Mouse (Mus musculus) layer of hippocampus, adult 9-10 months (tissue): ENCODE measurements around the gene Psapl1.

Experiments used
- DNase-seq: peaks from one replicate; pipeline ENCODE4 v3.0.0; 2022; ENCODE audit warnings: low spot score

Psapl1 gene

GRCm38 (mm10) chr5:36203916-36204315, at the start of gene Psapl1:
Psapl1 (plus strand) TSS chr5:36204021.
- no peak for DNase-seq

DNA sequence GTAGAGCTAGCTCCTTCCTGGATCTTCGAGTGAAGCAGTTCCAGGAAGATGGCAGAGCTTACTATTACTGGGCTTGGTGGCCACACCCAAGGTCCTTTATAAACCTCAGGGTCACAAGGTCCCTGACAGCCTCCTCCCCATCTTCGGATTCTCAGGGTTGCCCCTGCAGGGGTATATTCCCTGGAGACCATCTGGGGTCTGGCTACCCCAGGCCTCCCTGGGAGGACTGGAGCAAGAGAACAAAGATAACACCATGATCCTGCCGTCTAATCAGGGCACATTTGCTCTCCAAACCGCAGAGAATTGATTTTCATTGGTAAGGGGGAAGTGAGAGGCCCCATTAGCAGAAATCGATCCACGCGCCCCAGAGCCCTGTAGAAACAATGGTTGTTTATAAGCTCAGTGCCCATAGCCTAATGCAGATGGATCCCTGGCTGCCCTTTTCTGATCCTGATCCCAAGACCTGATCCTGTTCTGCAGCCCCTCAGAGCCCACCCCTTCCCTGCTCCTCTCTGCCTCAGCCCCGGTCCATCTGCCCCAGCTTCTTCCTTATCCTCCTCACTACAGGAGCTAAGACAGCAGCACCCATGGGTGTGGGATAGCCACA, 48.8 kb upstream of the Psapl1 start:
- DNase-seq, result no peak

GRCm38 (mm10) chr5:36165424-36166302, 38.2 kb upstream of the Psapl1 start:
- DNase-seq, result no peak

DNA sequence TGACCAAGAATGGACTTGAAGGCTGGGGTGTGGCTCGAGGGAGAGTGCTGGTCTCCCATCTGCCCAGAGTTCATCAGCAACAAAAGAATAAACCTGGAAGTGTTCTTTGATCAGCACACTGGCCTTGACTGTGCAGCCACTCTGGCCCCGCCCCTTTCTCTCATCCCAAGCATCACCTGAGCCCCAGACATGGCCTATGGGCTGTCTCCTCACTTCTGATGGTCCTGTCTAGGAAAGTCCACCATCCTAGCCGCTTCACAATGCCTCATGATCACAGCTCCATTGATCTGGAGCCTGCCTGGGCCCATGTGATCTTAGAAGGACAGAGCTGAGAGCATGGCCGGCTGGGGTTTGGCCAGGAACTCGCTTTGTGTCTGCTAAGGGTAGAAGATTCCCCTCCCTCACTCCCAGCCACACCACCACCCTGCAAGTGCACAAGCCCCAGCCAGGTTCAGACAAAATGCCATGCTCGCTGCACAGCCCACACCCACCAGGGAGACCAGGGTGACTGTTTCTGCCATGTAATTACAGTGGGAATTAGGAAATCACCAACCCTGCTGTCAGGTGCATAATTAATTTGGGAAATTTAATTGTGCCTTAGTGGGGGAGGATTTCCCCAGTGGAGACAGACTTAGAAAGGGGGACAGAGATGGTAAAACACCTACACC, 37.3 kb upstream of the Psapl1 start:
- no peak for DNase-seq

GRCm38 (mm10) chr5:36168963-36169650, 34.7 kb upstream of the Psapl1 start:
- no peak for DNase-seq

- no peak for DNase-seq
These were observed 29.2 kb upstream of the Psapl1 start for GRCm38 (mm10) chr5:36174569-36175115.

- no peak for DNase-seq
These were observed 27.4 kb upstream of the Psapl1 start for GRCm38 (mm10) chr5:36176409-36176808.

DNA sequence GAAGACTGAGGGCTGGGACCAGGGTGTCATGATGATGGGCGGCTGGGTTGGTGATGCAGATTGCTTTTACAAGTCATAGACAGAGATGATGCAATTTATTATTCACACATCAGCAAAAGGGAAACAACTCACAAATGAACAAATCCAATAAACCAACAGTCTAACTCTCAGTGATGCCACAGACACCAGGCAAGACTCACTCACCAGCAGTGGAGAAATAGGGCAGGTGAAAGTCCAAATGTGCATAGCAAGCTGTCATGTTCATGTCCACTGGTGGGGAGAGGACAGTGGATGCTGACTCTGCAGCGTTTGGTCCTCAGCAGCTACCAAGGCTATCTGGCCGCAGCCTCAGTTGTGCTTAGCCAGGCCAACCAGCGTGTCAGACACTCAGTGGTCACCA, 26.9 kb upstream of the Psapl1 start:
- DNase-seq, result no peak

GRCm38 (mm10) chr5:36178215-36178614, 25.6 kb upstream of the Psapl1 start:
- DNase-seq, result no peak

- DNase-seq, result no peak
These were observed 25.0 kb upstream of the Psapl1 start for GRCm38 (mm10) chr5:36178785-36179184.

DNA sequence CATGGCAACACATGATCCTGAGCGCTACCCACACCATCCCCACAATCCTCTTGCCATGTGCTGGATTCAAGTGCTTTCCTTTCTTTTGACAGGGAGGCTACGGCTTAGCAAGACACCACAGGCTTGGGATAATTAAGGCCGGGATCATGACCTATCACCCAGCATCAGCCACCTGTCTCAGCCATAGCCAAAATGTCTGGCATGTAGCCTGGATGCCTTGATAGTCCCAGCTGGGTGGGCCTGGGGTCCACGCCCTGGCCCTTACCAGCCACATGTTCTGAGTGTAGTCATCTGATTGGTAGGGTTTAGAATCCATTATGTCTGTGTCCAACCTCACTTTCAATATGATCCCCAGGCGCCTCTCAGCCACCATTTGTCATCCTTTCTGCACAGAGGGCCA, 24.1 kb upstream of the Psapl1 start:
- no peak for DNase-seq

GRCm38 (mm10) chr5:36182326-36182725, 21.5 kb upstream of the Psapl1 start:
- no peak for DNase-seq

- DNase-seq, result no peak
These were observed 17.3 kb upstream of the Psapl1 start for GRCm38 (mm10) chr5:36186294-36187053.

DNA sequence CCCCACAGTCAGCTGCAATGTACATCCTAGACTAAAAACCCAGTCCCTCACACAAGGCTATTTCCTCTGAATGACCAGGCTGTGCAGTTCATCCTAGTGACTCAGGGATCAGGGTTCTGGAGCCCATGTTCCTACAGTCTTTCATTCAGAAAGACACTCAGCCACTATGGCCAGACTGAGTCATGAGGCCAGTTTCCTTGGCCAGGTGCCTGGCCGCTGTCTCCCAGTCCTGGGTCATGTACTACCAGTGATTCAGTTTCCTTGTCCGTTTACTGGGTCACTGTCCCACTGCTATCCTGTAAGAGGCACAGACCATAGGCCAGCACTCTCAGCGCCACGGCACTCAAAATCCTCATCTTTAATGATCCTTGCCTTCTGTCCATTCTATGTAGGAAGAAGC, 15.5 kb upstream of the Psapl1 start:
- no peak for DNase-seq

GRCm38 (mm10) chr5:36191285-36191684, 12.5 kb upstream of the Psapl1 start:
- no peak for DNase-seq

GRCm38 (mm10) chr5:36191876-36192275, 11.9 kb upstream of the Psapl1 start:
- DNase-seq, result no peak

- DNase-seq, result no peak
These were observed 11.1 kb upstream of the Psapl1 start for GRCm38 (mm10) chr5:36192677-36193076.

DNA sequence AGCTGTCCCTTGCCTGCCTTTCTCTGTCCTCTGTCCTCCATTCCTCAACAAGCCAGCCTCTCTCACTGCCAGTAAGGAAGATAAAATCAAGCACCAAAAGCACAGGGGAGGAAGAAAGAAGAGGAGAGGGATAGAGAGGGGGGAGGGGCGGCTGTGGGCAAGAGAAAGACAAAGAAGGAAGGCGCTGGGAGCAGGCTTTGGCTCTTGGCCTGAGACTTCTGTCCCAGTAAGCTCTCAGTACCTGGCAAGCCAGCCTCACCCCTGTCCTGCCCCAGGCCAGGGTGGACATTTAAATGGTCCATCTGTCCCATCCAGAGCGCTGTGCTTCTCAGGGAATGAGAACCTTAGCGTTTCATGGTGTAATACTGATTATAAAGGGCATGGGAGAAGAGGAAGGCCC, 9.2 kb upstream of the Psapl1 start:
- no peak for DNase-seq

GRCm38 (mm10) chr5:36195436-36195835, 8.4 kb upstream of the Psapl1 start:
- no peak for DNase-seq

DNA sequence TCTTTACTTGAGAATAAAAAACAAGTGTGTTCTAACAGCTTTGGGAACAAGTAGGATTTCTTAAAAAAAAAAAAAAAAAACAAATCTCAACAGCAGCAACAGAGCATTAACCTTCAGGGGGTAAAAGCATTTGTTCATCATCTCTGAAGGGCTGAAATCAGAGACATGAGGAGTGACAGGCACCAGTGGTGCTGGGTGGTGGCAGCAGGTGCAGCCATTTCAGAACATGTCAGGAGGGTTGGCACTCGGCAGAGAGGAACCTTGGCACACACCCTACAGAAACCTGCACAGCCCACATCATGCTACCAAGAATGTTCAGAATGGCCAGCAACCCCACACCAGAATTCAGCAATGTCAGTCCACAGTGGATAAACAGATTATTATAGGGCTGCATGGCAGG, 4.3 kb upstream of the Psapl1 start:
- DNase-seq, result no peak

DNA sequence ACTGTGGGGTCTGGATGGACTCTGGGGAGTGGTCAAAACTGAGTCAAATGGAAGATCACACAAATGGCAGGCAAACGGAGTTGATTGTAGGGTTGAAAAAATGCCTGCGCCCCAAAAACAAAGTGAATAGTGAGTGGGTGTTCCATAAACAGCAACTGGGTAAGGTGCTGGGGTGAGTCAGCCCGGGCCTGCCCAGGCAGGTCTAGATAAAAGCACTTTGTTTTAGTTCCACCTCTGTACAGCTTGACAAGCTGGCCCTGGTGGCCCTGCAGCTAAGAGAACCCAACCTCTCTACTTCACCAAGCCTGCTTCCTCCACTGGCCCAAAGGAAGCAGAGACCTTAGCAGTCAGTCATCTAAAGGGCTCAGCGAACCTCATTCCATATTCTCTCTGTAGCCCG, 1.0 kb upstream of the Psapl1 start:
- DNase-seq, result no peak
